Mouse (Mus musculus) hindlimb bud, embryonic 11.5 days (tissue): ENCODE measurements around the gene Arf4.
"Not testable (repeated sequence)": the region's sequence is repeated elsewhere in the genome, so short reads cannot be mapped to it uniquely, and the experiment has no call there.

Experiments used
- DNase-seq: peaks from one replicate; pipeline ENCODE4 v3.0.0-alpha.2; 2012; ENCODE audit warnings: low read depth, low spot score; ENCODE audit errors: extremely low spot score

The Arf4 gene

GRCm38 (mm10) chr14:26662016-26662415 lies 24.1 kb downstream of the Arf4 start:
- DNase-seq = no peak

- no peak for DNase-seq
Observed at GRCm38 (mm10) chr14:26662488-26662887, 24.6 kb downstream of the Arf4 start.

GRCm38 (mm10) chr14:26663851-26664250 lies 26.0 kb downstream of the Arf4 start:
- DNase-seq = no peak

DNA sequence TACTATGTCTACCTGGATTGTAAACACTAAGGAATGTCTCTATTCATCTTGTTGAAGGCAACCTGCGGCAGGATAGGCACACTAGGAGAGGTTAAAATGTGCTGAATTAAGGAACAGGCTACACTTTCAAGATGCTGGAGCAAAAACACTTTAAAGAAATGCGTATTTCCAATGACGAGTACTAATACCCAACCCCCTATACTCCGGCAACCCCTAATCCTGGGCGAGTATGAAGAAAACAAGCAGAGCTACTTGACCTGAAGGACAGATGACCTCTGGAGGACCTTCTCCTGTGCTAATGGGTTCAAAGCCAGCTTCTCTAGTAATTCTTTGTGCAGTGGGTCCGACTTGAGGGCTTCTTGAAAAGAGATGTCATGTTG lies 30.1 kb downstream of the Arf4 start:
- DNase-seq = no peak

GRCm38 (mm10) chr14:26668371-26669291 lies 30.8 kb downstream of the Arf4 start:
- no peak for DNase-seq

- peak; percentile 85 for DNase-seq
Observed at GRCm38 (mm10) chr14:26669292-26670073, 31.6 kb downstream of the Arf4 start, which contains the start of gene Pde12. Gene Pde12, minus strand, starts transcription at chr14:26669883.

- DNase-seq = no peak
Observed at GRCm38 (mm10) chr14:26670964-26671363, 33.1 kb downstream of the Arf4 start.

- not testable (repeated sequence) for DNase-seq
Observed at GRCm38 (mm10) chr14:26671870-26672615, 34.2 kb downstream of the Arf4 start.

- DNase-seq = not testable (repeated sequence)
Observed at GRCm38 (mm10) chr14:26674476-26675169, 36.7 kb downstream of the Arf4 start.

GRCm38 (mm10) chr14:26675371-26675770 lies 37.5 kb downstream of the Arf4 start:
- DNase-seq = no peak

GRCm38 (mm10) chr14:26675791-26676190 lies 37.9 kb downstream of the Arf4 start:
- DNase-seq = no peak

DNA sequence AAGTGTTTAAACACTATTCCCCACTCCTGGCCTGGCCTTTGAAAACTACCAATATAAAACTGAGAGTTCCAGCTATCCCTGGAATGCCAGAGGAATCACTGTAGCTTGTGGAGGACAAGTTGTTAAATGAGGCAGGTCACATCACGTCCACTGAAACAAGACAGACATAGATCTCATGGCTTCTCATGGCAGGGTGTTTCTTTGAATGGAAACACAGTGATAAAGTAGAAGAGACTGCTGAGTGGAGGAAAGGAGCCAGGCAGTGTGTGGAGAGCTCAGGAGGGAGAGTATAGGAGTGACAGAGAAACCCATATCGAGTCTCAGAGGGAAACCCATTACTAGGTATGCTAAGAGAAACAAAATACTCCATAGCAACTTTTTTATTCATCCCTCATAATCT lies 52.9 kb downstream of the Arf4 start:
- no peak for DNase-seq

GRCm38 (mm10) chr14:26691363-26691762 lies 53.5 kb downstream of the Arf4 start:
- DNase-seq = no peak

GRCm38 (mm10) chr14:26692974-26693373 lies 55.1 kb downstream of the Arf4 start, which contains the start of gene Dnah12:
Gene Dnah12, plus strand, starts transcription at chr14:26693274.
- DNase-seq = no peak

GRCm38 (mm10) chr14:26697912-26698311 lies 60.0 kb downstream of the Arf4 start:
- no peak for DNase-seq

GRCm38 (mm10) chr14:26705246-26705645 lies 67.4 kb downstream of the Arf4 start:
- DNase-seq = not testable (repeated sequence)
